Mouse (Mus musculus): ENCODE results near the gene Awat2.

DNA sequence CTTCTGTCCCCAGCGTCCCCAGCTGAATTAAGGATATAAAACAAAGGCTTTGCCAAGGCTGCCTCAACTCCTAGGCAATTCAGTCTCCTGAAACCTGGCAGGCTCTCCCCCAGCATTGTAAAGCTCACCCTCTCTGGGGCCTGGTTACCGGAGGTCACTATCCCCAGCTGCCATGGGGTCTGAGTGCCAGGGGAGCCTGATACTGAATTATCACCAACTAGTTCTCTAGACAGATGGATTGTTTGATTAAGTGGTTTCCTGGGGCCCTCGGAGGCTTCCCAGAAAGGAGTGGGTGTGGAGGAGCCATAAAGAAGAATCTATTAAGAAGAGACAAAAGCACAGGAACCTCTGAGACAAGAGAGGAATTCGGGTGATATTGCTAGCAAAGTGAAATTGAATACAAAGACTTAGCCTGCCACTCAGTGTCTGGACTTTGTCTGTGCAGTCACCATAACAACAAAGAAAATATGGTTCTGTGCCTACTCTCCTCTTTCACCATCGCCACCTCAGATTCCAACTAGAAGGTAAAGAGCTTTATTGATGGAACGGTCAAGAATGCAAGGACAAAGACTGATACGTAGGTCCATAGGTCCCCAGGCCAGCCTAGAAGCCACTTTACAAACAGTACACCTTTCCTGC, 48.2 kb downstream of the Awat2 start:
- TF ChIP-seq CTCF (IDR thresholded peaks at IDR 0.05; ENCODE audit: borderline replicate concordance, insufficient read depth, low read depth, low read length) (no peak), POLR2A (IDR thresholded peaks at IDR 0.05; ENCODE audit: borderline replicate concordance, insufficient read depth, low read length) (no peak)

All from cerebellum, adult 2 months (tissue).